Mouse (Mus musculus) liver, adult 2 months (tissue): ENCODE measurements around the gene Gm11487. TPM values are rescaled to one million over a fixed set of nuclear protein-coding genes. Genes with fewer than 3 reads are reported as not detected.
A peak's percentile ranks its signal among the peaks of the same experiment; 100 is the strongest.
"Not testable (repeated sequence)": the region's sequence is repeated elsewhere in the genome, so short reads cannot be mapped to it uniquely, and the experiment has no call there.

Source experiments
- DNase-seq: peaks from one replicate; pipeline ENCODE4 v3.0.0-alpha.2; 2011; ENCODE audit warnings: low read depth, low spot score; ENCODE audit errors: extremely low read depth
- H3K27ac ChIP-seq: fragments of 200-500 bp; replicated peaks from 2 replicates; pipeline ENCODE4 v1.5.1; 2012; ENCODE audit warnings: low read depth, mild to moderate bottlenecking, control low read depth, inconsistent platforms, low read length; ENCODE audit not compliant: insufficient read depth
- H3K27me3 ChIP-seq: fragments of 200-500 bp; 2 replicates; pipeline ENCODE4 v1.6.1; 2012; ENCODE audit warnings: mild to moderate bottlenecking, moderate library complexity, low read length, inconsistent platforms; ENCODE audit not compliant: control insufficient read depth, insufficient read depth
- H3K36me3 ChIP-seq: fragments of 200-500 bp; 2 replicates; pipeline ENCODE4 v1.6.1; 2012; ENCODE audit warnings: low read length, inconsistent platforms; ENCODE audit not compliant: control insufficient read depth, insufficient read depth
- H3K4me1 ChIP-seq: fragments of 200-500 bp; 2 replicates; pipeline ENCODE4 v1.6.1; 2011; ENCODE audit warnings: low read length; ENCODE audit not compliant: control insufficient read depth, insufficient read depth
- H3K4me3 ChIP-seq: fragments of 200-500 bp; 2 replicates; pipeline ENCODE4 v1.5.1; 2011; ENCODE audit warnings: low read depth, mild to moderate bottlenecking, control low read depth, low read length, moderate library complexity; ENCODE audit not compliant: insufficient read depth
- H3K79me2 ChIP-seq: fragments of 200-500 bp; 2 replicates; pipeline ENCODE4 v1.6.1; 2012; ENCODE audit warnings: inconsistent platforms, mild to moderate bottlenecking, low read length, moderate library complexity; ENCODE audit not compliant: control insufficient read depth, insufficient read depth
- H3K9ac ChIP-seq: fragments of 200-500 bp; 2 replicates; pipeline ENCODE4 v1.6.1; 2012; ENCODE audit warnings: low read depth, mild to moderate bottlenecking, control low read depth, inconsistent platforms, low read length
- CTCF ChIP-seq: fragments of 200-500 bp; IDR thresholded peaks from 2 replicates; pipeline ENCODE4 v1.5.1; 2011; ENCODE audit warnings: low read depth, low read length, control low read depth
- POLR2A ChIP-seq: fragments of 200-500 bp; IDR thresholded peaks from 2 replicates; pipeline ENCODE4 v1.6.1; 2011; ENCODE audit warnings: low read length, control low read depth; ENCODE audit not compliant: insufficient read depth; ENCODE audit errors: extremely low read depth
- WGBS: fragments of 180-500 bp; shearing (Covaris S2); methylation state at CpG from one replicate; pipeline ENCODE4 v1.1.7; 2018; 5-methylcytosine and 5-hydroxymethylcytosine counted together
- polyA plus RNA-seq: library from polyadenylated mRNA; depleted of rRNA; stranded (reverse); fragments of >200 nt; gene quantifications from 2 replicates; pipeline ENCODE4 v1.2.3, GENCODE M21; 2012; rRNA removed
- total RNA-seq: library from RNA; depleted of rRNA; stranded (reverse); fragments of >200 nt; gene quantifications from 2 replicates; pipeline ENCODE4 v1.2.3, GENCODE M21; 2014; rRNA removed

The Gm11487 gene
- not detected in 2 replicates for total RNA-seq
- not detected in 2 replicates for polyA plus RNA-seq

DNA sequence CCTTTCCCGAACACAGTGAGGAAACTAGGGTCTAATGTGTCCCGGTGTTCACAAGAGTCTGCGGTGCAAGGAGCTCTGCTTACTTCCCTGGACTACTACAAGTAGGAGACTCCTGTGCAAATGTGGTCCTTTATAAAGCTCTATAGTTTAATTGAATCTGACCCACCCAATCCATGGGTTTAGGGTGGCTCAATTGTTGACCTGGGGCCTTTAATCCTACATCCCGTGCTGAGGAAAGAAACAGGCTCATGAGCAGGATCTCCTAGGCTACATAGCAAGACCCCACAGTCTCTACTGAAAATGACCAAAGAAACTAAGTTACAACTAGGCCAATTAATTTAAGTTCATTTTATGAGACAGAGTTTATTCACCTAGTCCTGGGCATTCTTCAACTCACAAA, at the start of gene Gm11487:
Gm11487 (minus strand) TSS at position 101 of the 400 bp plus-strand sequence.
- not testable (repeated sequence) for H3K9ac ChIP-seq

GRCm38 (mm10) chr4:73444715-73445114, 39.8 kb upstream of the Gm11487 start:
- Histone ChIP-seq H3K79me2 (no peaks in the 10 kb centered on the region), H3K27ac (no peak overlapping the region), H3K9ac (no peak overlapping the region), H3K4me3 (no peak overlapping the region), H3K27me3 (no peaks in the 10 kb centered on the region), H3K4me1 (no peaks in the 10 kb centered on the region), H3K36me3 (no peaks in the 10 kb centered on the region)
- WGBS, result 48% methylated on average over 7 of the region's 7 CpGs
- TF ChIP-seq POLR2A (no peak), CTCF (peak; percentile 51)
- peak; percentile 5 for DNase-seq

More for the DNA sequence above, at the start of gene Gm11487:
- 82% methylated on average over 4 of the region's 4 CpGs for WGBS
- not testable (repeated sequence) for H3K4me3 ChIP-seq, H3K79me2 ChIP-seq, DNase-seq, H3K36me3 ChIP-seq, H3K4me1 ChIP-seq, H3K27me3 ChIP-seq, H3K27ac ChIP-seq

DNA sequence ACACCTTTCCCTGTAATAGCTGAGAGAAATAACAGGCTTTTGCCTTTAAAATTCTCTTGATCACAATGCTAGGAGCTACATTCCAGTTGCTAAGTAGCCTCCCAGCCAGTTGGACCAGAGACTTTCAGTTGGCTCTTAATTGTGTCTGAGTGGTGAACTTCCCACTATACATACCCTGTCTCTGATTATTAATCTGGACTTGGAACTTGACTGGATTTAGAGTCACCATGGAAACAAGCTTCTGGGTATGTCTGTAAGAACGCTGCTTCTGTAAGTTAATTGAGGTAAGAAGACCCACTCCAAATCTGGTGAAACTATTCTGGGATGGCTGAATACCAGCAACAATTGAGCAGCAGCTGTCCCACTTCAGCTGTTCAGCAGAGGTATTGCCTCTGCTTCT, 37.7 kb upstream of the Gm11487 start:
- 74% methylated on average over 1 of the region's 1 CpGs for WGBS
- no peaks in the 10 kb centered on the region for H3K27me3 ChIP-seq

GRCm38 (mm10) chr4:73425903-73426302, 21.0 kb upstream of the Gm11487 start:
- Histone ChIP-seq H3K36me3 (no peaks in the 10 kb centered on the region), H3K4me1 (no peaks in the 10 kb centered on the region), H3K27ac (no peak overlapping the region), H3K27me3 (no peaks in the 10 kb centered on the region), H3K4me3 (no peak overlapping the region), H3K9ac (no peak overlapping the region), H3K79me2 (no peaks in the 10 kb centered on the region)
- DNase-seq, result no peak
- WGBS, result 82% methylated on average over 3 of the region's 3 CpGs
- no peak for TF ChIP-seq CTCF

More for the DNA sequence above, 37.7 kb upstream of the Gm11487 start:
- no peaks in the 10 kb centered on the region for H3K79me2 ChIP-seq
- no peak overlapping the region for H3K4me3 ChIP-seq
- no peak overlapping the region for H3K9ac ChIP-seq
- TF ChIP-seq CTCF (no peak), POLR2A (no peak)
- H3K36me3 ChIP-seq, result no peaks in the 10 kb centered on the region
- H3K27ac ChIP-seq, result no peak overlapping the region
- no peaks in the 10 kb centered on the region for H3K4me1 ChIP-seq
- no peak for DNase-seq

DNA sequence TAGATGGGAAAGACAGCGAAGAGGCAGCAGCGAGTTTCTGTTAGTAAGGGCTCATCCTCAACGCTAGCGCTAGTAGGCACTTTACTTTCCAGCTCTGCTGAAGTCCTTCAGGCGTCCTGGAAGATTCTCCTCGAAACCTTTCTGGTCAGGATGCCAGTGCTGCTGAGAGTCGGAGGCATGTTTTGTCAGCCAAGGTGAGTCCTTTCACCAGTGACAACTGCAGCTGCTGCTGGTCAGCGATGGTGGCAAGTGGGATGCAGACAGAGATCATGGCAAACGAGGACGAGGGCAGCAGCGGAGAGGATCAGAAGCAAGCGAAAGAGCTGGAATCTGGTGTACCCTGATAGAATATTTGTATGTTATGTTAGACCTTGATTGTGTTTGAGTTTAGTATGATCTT, 18.2 kb upstream of the Gm11487 start:
- no peaks in the 10 kb centered on the region for H3K79me2 ChIP-seq
- 86% methylated on average over 12 of the region's 12 CpGs for WGBS
- TF ChIP-seq CTCF (no peak), POLR2A (no peak)
- no peak overlapping the region for H3K9ac ChIP-seq
- no peak overlapping the region for H3K27ac ChIP-seq
- no peaks in the 10 kb centered on the region for H3K27me3 ChIP-seq
- no peaks in the 10 kb centered on the region for H3K4me1 ChIP-seq
- no peak overlapping the region for H3K4me3 ChIP-seq
- H3K36me3 ChIP-seq, result no peaks in the 10 kb centered on the region
- no peak for DNase-seq

- H3K4me1 ChIP-seq, result no peaks in the 10 kb centered on the region
- no peak for DNase-seq
- no peaks in the 10 kb centered on the region for H3K27me3 ChIP-seq
- H3K36me3 ChIP-seq, result no peaks in the 10 kb centered on the region
- 51% methylated on average over 3 of the region's 3 CpGs for WGBS
- H3K9ac ChIP-seq, result no peak overlapping the region
- H3K79me2 ChIP-seq, result no peaks in the 10 kb centered on the region
- no peak overlapping the region for H3K27ac ChIP-seq
- TF ChIP-seq CTCF, result no peak
- no peak for TF ChIP-seq POLR2A
- H3K4me3 ChIP-seq, result no peak overlapping the region
Measured at GRCm38 (mm10) chr4:73366534-73366933, 38.3 kb downstream of the Gm11487 start.

Other genes with a start within 250 kb of the Gm11487 start
- gene Gm11238, start 202.8 kb upstream of the Gm11487 start, total RNA-seq, result not detected in 2 replicates
- gene Gm11238, start 202.8 kb upstream of the Gm11487 start, polyA plus RNA-seq, result not detected in 2 replicates
- not detected in 2 replicates for gene Gm11237, start 217.9 kb upstream of the Gm11487 start, total RNA-seq
- gene Gm11237, start 217.9 kb upstream of the Gm11487 start, polyA plus RNA-seq, result not detected in 2 replicates
- gene Gm11236, start 233.0 kb upstream of the Gm11487 start, total RNA-seq, result not detected in 2 replicates
- not detected in 2 replicates for gene Gm11236, start 233.0 kb upstream of the Gm11487 start, polyA plus RNA-seq